Mouse (Mus musculus): ENCODE data around the gene Dscam. TPM values are rescaled to one million over a fixed set of nuclear protein-coding genes. Genes with fewer than 3 reads are reported as not detected.

The Dscam gene
- polyA plus RNA-seq, 1 experiment from 2014 or later = 0.05 TPM

DNA sequence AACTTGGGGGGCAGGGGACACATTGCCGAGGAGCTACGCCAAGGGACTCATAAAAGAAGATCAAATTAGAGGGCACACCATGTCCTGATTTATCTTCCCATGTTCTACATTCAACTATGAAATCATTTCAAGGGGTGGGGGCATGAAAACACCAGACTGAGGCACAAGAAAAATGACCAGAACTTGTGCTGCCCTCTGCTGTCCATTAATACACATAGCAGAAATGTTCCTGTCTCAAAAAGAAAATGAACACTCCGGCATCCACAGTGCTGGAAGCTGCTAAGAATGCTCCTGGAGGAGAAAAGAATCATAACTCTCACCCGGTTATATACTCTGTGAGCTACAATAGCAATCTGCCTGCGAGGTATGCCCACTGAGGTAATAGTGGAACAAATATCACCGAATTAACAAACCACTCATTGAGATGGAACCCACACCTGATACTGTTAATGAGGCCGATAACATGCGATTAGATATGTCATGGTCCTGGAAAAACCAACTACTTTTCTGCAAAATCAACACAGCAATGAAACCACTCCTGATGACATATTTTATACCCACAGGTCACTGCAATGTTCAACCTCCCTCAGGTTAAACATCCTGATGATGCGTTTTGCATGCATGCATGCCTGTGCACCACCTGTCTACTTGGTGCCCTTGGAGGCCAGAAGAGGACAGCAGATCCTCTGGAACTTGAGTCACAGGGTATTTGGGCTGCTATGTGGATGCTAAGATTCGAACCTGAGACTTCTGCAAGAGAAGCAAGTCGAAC lies 498.8 kb downstream of the Dscam start:
- no peak for DNase-seq (ENCODE audit: low spot score)

DNA sequence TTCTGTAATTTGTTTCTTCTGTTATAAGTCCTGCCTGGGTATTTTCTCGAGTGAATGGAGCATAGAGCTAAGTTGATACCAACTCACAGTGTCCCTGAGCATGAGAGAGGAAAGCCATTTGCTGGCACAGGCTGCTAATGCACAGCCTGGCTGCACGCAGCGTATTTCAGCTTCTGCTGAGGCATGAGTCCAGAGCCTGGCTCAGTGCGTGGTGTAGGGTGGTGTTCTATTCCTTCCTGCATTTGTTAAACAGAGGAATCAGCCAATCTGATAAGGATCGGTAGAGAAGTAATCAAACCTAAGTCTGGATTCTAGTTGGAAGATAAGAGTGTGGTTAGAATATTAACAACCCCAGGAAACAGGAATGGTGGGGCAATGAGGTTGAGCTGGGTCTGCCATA lies 500.8 kb downstream of the Dscam start:
- DNase-seq (ENCODE audit: low spot score) = no peak

DNA sequence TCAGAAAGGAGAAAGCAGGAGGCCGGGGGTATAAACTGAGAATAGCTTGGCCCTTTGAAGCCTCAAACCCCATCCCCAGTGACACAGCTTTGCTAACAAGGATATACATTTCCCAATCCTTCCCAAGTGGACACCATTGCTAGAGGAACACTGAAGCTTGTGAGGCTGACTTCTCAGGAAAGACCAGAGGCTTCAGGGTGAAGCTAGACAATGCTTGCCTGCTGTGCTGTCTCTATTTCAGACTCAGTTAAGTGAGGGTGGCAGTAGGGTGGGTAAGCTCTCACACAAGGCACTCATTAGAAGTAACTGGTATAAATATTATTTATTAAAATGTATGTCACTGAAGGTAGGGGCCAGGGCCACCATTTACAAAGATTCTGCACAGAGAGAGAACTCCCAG lies 502.1 kb downstream of the Dscam start:
- DNase-seq (ENCODE audit: low spot score) = no peak

DNA sequence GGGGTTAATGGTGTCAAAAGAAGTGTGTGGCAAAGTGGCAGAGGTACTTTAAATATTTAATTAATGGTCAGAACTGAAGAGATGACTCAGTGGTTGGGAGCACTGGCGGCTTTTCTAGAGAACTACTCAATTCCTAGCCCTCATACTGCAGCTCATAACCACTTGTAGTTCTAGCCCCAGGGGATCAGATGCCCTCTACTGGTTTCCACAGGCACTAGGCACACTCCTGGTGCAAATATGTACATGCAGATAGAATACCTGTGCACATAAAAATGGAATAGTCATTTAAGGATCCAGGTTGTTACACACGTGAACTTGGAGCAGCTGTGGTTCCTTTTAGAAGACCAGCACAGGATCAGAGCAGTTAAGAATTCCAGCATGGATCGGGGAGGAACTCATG lies 509.5 kb downstream of the Dscam start:
- no peak for DNase-seq (ENCODE audit: low spot score)

DNA sequence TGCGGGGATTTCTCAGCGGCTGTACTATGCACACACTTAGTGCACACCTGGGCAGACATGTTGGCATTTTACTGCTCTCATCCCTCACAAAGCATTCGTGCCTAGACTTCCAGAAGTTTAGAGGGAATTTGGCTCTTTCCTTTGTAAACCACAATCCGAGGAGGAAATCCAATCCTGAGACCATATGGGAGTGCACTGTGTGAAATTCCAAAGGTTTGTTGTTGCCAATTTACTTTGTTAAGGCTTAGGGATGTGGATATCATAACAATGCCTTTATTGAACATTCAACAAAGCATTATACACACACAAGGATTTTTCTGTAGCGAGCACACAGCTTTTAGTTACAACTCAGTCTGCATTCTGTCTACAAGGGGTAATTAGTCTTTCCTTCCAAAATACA lies 511.3 kb downstream of the Dscam start:
- no peak for DNase-seq (ENCODE audit: low spot score)

DNA sequence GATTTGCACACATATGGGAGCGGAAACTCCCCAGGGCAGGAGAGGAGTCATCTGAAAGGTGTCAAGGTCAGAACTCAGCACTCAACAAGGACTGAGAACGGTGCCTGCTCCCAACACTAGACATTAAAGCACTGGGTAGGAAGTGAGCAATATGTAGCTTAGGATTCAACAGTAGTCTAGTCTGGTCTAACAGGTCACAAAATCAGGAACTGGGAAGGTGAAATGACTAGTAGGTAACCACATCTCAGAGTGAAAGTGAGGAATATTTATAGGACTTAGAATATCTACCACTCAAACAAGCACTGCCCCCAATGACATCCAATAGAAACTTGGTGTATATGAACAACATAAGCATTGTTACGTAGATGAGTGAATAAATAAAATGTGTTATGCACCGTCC lies 515.0 kb downstream of the Dscam start:
- DNase-seq (ENCODE audit: low spot score) = no peak

DNA sequence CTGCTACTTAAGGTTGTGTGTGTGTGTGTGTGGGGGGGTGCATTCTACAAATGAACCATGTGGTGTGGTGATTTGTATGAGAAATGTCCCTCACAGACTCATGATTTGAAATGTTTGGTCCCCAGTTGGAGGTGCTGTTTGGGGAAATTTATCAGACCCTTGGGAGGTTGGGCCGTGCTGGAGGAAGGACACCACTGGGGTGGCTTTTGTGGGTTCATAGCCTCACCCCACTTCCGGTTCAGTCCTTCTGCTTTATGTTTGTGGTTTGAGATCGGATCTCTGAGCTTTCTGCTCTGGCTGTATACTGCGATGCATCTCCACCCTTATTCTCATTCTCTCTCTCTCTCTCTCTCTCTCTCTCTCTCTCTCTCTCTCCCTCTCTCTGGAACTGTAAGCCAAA lies 516.5 kb downstream of the Dscam start:
- DNase-seq (ENCODE audit: low spot score) = no peak

DNA sequence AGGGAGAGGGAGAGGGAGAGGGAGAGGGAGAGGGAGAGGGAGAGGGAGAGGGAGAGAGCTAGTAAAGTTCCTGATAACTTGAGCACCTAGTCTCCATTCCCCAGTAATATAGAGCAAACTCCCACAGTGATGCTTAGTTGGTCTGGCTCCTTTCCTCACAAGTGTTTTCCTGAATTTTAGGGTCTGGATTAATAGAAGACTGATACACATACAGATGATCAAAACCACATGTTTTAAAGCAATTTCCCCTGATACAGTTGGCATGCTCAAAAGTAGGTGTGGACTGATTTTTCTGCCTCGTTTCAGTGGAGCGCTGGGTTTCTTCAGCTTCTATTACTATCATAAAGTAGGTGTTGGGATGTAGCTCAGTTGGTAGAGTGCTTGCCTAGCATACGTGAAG lies 519.1 kb downstream of the Dscam start:
- no peak for DNase-seq (ENCODE audit: low spot score)

DNA sequence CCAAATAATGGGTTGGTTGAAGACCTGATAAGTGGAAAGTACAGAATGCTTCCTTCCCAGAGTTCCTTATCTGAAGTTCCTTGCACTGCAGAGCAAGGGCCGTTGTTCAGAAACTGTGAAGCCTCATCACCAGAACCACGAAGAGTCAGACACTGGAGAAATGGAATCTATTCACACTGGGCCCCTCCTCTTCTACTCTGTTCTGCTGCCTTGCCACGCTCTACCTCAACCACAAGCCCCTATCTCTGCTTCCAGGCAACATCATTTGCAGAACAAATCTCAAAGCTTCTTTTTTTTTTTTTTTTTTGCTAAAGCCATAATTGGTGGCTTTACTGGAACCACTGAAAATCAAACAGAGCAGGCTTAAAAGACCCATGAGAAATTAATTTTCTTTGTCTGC lies 530.5 kb downstream of the Dscam start:
- no peak for DNase-seq (ENCODE audit: low spot score)

DNA sequence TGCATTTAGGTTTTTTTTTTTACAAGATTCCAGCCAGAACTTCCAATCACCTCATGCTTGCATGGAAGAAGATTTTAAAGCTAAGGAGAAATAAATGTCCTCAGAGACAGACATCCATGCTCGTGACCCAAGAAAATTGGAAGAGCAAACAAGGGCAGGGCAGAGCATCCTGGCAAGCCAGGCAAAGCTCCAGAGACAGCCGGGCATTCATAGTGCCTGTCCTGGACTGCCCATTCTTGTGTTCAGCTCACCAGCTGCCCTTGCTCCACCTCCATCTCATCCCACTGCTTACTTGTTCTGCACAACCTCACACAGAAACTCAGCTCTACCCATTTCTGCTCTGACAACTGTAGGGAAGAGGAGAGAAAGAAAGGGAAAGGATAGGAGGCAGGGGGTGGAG lies 534.6 kb downstream of the Dscam start:
- no peak for DNase-seq (ENCODE audit: low spot score)

DNA sequence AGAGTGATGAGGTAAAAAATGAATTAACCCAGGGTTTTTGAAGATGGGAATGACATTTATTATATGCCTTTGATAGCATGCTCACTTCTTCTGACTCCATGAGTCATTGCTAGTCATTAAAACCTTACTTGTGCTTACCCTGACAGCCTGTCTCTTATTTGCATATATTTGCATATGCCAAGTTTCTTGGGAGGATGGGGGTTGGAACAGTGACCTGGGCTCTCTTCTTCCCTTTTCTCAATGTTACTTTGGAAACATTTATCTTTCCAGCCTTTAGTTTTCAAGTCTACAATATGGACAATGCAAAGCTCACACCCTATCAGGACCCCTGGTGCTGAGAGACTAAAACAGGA lies 535.8 kb downstream of the Dscam start:
- no peak for DNase-seq (ENCODE audit: low spot score)

DNA sequence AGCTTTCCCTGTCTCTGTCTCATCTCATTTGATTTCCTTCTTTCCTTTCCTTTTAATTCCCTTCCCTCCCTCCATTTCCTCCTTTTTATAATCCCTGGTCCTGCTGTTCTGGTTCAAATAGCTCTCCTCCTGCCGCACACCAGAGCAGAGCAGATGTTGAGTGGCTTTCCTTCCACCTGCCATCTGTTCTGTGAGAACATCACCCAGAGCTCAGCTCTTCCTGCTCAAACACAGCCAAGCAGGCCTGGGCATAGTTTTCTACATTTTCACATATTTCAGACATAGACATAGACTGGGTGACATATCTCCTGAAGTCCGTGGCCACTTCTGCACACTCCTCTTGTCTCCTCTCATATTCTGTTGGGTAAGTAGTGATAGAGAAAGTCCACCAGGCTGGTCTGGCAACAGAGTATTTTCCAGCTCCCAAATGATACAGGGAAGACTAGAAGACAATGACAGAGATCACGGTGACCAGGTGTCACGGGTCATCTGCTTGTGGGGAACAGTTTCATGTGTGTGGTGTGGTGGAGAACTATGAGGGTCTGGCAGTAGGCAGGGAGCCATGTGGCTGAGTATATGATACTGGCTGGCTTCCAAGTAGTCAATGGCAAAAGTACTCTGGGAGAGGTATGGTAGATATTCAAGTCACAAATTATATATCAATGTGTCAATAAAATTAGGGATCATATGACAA lies 536.3 kb downstream of the Dscam start:
- DNase-seq (ENCODE audit: low spot score) = no peak

DNA sequence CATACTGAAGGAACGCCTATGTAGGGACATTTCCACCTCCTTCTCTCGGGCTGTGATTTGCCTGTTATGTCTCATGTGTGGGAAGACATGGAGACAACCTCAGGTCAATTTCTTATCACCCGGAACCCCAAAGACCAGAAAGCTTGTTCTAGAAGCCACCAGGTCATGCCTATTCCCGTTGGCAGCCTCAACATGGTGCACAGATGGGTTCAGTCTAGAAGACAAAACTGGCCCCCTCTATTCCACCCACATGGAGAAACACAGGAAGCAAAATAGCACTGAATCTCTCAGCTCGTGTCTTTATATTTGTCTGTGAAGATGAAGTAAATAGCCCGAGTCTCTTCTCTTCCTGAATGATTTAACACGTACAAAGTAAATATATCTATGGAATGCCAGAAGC lies 540.3 kb downstream of the Dscam start:
- no peak for DNase-seq (ENCODE audit: low spot score)

DNA sequence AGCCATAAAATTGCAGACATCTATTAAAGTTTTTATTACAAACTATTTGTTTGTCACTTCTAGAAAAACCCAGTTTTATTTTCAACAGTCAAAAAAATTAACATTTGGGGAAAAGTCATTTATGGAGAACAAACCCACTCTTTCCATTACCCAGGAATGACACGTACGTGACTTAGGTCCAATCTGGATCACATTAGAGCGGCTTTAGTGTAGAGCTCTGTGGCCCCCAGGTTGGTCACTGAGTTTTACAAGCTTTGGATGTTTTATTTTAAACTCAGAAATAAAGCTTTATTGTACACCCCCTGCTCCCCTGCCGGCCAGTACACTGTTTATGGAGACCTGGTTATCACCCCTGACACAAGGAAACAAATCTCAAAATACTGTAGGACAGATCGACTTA lies 540.9 kb downstream of the Dscam start:
- DNase-seq (ENCODE audit: low spot score) = no peak

DNA sequence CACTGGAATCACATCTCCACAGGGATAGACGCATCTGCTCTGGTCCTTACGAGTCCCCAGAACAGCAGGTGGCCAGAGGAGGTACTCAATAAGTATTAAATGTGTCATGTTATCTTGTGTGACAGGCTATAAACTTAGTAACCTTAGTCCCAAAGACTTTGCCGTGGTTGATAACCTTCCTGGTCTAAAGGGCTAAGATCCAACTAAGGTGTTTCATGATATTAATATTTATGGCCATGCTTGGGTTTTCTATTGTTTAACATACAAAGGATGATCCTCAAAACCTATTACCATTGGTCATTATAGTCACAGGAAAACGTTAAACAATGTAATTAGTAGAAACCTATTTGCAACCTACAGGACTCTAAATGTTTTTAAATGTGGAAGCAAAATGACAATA lies 545.1 kb downstream of the Dscam start:
- DNase-seq (ENCODE audit: low spot score) = no peak

DNA sequence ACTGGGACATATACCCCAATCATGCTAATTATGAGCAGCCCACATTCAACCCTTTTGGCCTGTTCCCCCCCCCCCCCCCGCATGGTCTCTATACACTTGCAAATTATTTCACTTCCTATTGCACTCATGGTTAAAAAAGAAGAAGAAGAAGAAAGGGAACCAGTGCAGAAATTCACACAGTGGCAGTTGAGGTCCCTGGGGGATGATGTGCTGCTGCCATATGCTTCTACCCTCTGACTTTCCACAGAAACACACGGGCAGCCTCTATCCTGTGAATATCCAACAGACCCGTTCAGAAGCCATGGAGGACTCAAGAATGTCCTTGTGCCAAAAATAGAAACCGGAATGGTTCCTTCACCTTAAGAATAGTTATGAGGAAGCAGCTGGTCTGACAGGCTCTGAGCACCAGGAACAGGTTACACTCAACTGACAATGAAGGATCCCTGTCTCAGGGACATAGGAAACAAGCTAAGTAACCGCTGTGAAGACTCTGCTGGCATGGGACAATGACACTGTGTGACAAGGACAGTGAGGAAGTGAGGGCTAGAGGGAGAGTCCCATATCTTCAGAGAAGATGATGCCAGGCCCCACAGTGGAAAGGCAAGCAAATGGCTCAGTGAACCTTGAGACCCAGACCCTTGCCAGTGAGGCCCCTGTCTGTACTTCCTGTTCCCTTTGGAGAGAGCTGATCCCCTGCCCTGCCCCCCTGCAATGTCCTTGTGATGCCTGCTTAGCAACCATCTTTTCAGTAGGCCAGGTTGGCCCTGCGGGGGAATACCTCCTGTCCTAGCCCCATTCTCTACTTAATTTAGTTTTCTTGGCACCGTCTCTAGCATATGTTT lies 545.8 kb downstream of the Dscam start:
- no peak for DNase-seq (ENCODE audit: low spot score)

DNA sequence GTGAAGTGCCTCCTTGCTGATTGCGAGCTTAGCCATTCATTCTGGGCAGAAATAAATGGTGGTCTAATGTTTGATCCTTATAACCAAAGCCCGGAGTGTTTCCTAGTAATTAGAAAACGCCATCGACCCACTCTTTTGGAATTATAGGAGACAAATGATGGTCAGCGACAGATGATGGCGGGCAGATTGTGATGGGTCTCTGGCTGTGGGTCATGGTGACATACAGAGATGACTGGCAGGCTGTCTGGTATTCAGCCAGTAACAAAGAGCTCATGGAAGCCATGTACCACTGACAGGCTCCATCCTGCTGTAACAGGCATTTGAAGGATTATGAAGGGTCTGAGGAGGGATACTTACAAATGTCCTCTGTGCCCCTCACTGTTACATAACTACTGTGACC lies 549.7 kb downstream of the Dscam start:
- DNase-seq (ENCODE audit: low spot score) = no peak

DNA sequence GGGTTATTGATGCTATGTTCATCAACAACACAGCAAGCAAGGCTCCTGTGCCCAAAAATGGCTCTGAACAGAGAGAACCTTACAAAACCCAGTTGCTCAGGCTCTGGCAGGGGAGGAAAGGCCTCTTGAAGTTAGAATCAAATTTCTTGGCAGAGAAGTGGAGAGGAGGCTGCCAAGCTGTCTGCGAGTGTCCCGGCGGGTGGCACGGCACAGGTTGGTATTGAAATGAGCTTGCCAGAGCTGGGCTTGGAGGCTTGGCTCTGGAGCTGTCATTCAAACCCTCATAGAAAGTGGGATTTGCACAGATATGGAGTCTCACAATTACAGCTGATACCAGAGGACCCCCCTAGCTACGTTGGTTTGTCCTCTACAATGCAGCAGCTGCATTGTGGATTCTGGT lies 550.1 kb downstream of the Dscam start:
- no peak for DNase-seq (ENCODE audit: low spot score)

DNA sequence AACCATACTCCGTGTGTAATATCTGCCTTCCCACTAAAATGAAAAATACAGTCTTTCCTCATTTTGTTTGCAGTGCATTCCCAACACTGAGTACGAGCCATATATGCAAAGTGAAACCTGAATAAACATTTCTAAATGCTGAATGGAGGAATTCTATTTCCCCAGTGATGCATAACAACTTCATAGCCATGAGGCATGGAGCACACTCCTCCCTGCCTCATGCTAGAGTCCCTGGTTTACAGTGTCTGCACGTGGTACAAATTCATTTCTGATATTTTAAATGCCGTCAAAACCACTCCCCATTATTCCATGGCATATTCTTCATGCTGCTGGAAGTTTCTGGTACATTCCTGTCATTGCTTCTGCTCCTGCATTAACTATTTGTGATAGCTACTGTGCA lies 552.8 kb downstream of the Dscam start:
- no peak for DNase-seq (ENCODE audit: low spot score)

DNA sequence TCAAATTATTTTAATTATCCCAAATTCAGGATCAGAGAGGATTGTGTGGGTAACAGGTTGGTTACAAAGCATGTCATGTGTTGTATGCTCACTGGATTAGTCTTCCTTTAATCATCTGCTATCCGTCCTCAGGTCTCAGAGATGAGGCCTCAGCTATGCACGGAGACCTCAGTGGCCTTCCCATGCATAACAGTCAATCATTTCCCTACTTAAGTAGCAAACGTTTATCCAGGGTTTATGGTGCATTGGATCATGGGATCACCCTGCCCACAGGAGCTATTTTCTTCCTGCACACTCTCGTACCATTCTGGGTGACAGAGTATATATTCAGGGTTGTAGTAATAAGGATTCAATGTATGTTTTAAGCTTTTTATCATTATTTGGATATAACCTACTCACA lies 557.3 kb downstream of the Dscam start:
- no peak for DNase-seq (ENCODE audit: low spot score)

DNA sequence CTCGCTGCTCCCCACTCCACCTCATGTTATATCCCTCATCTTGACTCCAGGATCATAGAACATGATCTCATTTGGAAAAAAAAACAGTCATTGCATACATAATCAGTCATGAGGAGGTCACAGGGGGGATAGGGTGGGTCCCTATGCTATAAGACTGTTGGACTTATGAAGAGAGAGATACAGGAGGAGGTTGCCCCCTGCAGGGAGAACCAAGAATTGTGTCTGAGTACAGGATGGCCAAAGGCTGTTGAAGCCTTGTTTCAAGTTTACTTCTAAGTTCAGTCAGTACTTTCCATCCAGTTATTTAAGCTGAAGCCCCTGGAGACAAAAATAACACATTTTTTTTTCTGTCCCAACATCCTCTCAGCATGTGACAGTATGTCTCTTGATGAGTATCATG lies 559.7 kb downstream of the Dscam start:
- DNase-seq (ENCODE audit: low spot score) = peak; percentile 31

DNA sequence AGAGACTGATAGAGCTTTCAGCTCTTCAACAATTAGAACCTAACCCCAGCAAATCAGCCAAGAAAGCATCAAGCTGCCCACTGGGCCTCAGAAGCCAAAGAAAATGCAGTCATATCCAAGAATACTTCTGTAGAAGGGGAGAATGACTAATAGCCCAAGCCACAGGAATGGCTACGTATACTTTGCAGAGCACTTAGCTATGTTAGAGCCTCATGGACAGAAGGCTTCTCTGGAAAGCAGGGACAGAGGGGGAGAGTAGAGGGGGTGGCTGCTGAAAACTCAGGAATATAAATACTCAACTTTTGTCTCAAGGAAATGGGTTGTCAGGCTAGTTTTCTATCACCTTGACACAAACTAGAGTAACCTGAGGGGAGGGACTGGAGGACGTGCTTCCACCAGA lies 568.3 kb downstream of the Dscam start:
- DNase-seq (ENCODE audit: low spot score) = no peak
